In genomic region chr17:46782341-46783221, GRCm38 (mm10) we compare ENCODE assay signal across 8 mouse cellular contexts. TPM values are rescaled to one million over a fixed set of nuclear protein-coding genes. Genes with fewer than 3 reads are reported as not detected.
DNase-seq lines count a peak whose midpoint lies in the region; ATAC-seq lines count a peak whose summit lies in the region.

TSS of gene Rpl7l1 (minus strand) at chr17:46782672.

- intact Hi-C loops in gastrocnemius, postnatal 14 days (cut with DNase I; ENCODE audit: low total_unique reads): loop anchor here (5.0 kb wide), 1 partner anchor 95 kb away; no protein-coding TSS in a partner anchor
- intact Hi-C loops in left cerebral cortex, postnatal 10 days (cut with DNase I): loop anchor here (2.0 kb wide), 1 partner anchor 106 kb away; no protein-coding TSS in a partner anchor

- DNase-seq in adipocyte (ENCODE audit: low spot score): peak; percentile 96
- peak; percentile 95 for DNase-seq in embryo, embryonic 10 days (ENCODE audit: low spot score)
- peak; percentile 94 for DNase-seq in gastrocnemius, postnatal 14 days
- DNase-seq in left cerebral cortex, postnatal 10 days (ENCODE audit: extremely low spot score in 1 of 2, low spot score in 2 of 2): peak; percentile 85 to 95
- DNase-seq in right cerebral cortex, postnatal 25 days: peak; percentile 92
- DNase-seq in urinary bladder, postnatal 4 days (ENCODE audit: low spot score in 2 of 2): peak; percentile 89 to 93

- peak; percentile 90 for ATAC-seq in inflammation-experienced regulatory T-cells, adult 6 months
- ATAC-seq in megakaryocyte-erythroid progenitor cell, adult 5-6 weeks (replicated peaks; ENCODE audit: low FRiP score, low TSS enrichment, poor library complexity, severe bottlenecking): peak; percentile 91

RNA-seq across cellular contexts. Expression of gene Rpl7l1, which starts in this region (rescaled TPM):
- 10 to 100 TPM; 54.3 to 57.3 TPM for total RNA-seq in gastrocnemius, postnatal 14 days (2021)
- 100 to 1,000 TPM; 120 to 149 (median 139) TPM for polyA plus RNA-seq in inflammation-experienced regulatory T-cells, adult 6 months (2017; shearing (Covaris generic))
- total RNA-seq in left cerebral cortex, postnatal 10 days (2021): 10 to 100 TPM; 46.5 to 52.7 TPM
- total RNA-seq in megakaryocyte-erythroid progenitor cell, adult 5-6 weeks (2014; fragmentation: Nextera tagmentation): 90.3 and 93.8 TPM in 2 replicates
- 201 and 239 TPM in 2 replicates for total RNA-seq in megakaryocyte-erythroid progenitor cell, adult 5-6 weeks (2017)

Comparison
In these comparisons a context has a peak if more than half of its experiments do, and no peak if none do; other contexts are left out.
1. Peak in every context shown above with its lines: DNase-seq and ATAC-seq.